Mouse (Mus musculus): ENCODE measurements around the gene Tarsl2. TPM values are rescaled to one million over a fixed set of nuclear protein-coding genes. Genes with fewer than 3 reads are reported as not detected.

The Tarsl2 gene
- polyA plus RNA-seq, 1 experiment: 3.3 TPM

DNA sequence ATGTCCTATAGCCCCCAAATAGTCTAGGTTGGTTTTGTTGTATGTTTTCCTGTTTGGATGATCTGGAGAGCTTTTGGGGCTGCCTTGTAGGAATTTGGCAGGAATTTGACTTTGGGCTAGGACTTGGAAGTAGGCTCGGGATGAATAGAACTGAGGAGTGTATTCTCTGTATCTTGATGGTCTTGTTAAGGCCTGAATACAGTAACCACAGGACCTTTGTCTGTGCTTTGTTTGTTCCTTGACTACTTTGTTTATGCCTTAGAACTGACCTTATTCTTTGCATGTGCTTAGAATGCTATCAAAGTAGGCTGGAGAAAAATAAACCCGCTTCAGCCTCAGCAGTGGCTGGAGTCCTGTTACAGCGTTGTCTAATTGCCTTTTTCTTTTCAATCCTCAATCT is 65.6 kb downstream of the Tarsl2 start:
- TF ChIP-seq POLR2AphosphoS2 (IDR thresholded peaks at IDR 0.05; ENCODE audit: insufficient read length, low read depth) (no peak), TCF3 (IDR thresholded peaks at IDR 0.05; ENCODE audit: insufficient read length, low read depth) (no peak), POLR2A (IDR thresholded peaks at IDR 0.05; ENCODE audit: insufficient read length, low read depth) (no peak), REST (IDR thresholded peaks at IDR 0.05; ENCODE audit: insufficient read depth, insufficient read length) (no peak), MYOD1 (IDR thresholded peaks at IDR 0.05; ENCODE audit: control insufficient read depth in 1 of 3, insufficient read length in 2 of 3, low read depth in 2 of 3) (no peak), MAX (IDR thresholded peaks at IDR 0.05; ENCODE audit: low read depth) (no peak)
- H3ac ChIP-seq (ENCODE audit: control insufficient read depth, insufficient read length): no peak overlapping the region
- no peak overlapping the region for H3K4me3 ChIP-seq
- H3K36me3 ChIP-seq (ENCODE audit: control insufficient read depth, insufficient read depth): no peaks in the 10 kb centered on the region
- H3K4me2 ChIP-seq (ENCODE audit: low read depth): no peak overlapping the region
- no peaks in the 10 kb centered on the region for H3K27me3 ChIP-seq (ENCODE audit: control insufficient read depth, insufficient read depth, insufficient read length)
- H3K79me2 ChIP-seq (ENCODE audit: control insufficient read depth, insufficient read depth): no peaks in the 10 kb centered on the region

DNA sequence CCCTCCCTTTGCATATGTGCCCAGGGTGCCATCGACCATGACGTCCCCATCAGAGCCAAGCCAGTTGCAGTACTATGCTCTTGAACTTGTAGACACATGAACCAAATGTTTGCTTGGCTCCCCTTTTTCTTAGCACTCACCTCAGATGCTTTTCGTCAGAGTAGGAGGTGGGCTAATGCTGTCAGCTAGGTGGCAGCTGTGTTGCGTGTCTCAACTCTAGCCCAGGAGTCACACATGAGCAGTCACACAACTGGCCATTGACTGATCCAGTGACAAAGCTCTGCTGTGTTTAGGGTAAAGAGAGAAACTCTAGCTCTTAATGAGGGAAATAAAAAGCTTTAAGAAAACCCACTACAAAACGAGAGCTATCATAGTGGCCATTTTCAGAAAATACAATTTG is 69.1 kb downstream of the Tarsl2 start:
- no peak for TF ChIP-seq POLR2A (IDR thresholded peaks at IDR 0.05; ENCODE audit: insufficient read length, low read depth)
- no peak for TF ChIP-seq CEBPB (IDR thresholded peaks at IDR 0.05; ENCODE audit: insufficient read depth, poor library complexity, severe bottlenecking)
- no peak for TF ChIP-seq MYOD1 (IDR thresholded peaks at IDR 0.05; ENCODE audit: control insufficient read depth in 1 of 3, insufficient read length in 2 of 3, low read depth in 2 of 3)
- no peak for TF ChIP-seq E2F4 (IDR thresholded peaks at IDR 0.05; ENCODE audit: insufficient read depth)
- TF ChIP-seq POLR2AphosphoS2 (IDR thresholded peaks at IDR 0.05; ENCODE audit: insufficient read length, low read depth): no peak
- no peak for TF ChIP-seq TCF12 (IDR thresholded peaks at IDR 0.05; ENCODE audit: insufficient read depth, poor library complexity, severe bottlenecking)
- no peak for TF ChIP-seq SRF (IDR thresholded peaks at IDR 0.05; ENCODE audit: control insufficient read depth, insufficient read length, low read depth)
- TF ChIP-seq MAX (IDR thresholded peaks at IDR 0.05; ENCODE audit: low read depth): no peak
- no peak for TF ChIP-seq MYOG (IDR thresholded peaks at IDR 0.05; ENCODE audit: control insufficient read depth in 1 of 3, insufficient read depth in 1 of 3, insufficient read length in 2 of 3, low read depth in 2 of 3)
- no peak for TF ChIP-seq REST (IDR thresholded peaks at IDR 0.05; ENCODE audit: insufficient read depth, insufficient read length)
- no peak for TF ChIP-seq USF1 (IDR thresholded peaks at IDR 0.05; ENCODE audit: low read depth)
- no peak for TF ChIP-seq TCF3 (IDR thresholded peaks at IDR 0.05; ENCODE audit: insufficient read length, low read depth)
- H3ac ChIP-seq (ENCODE audit: control insufficient read depth, insufficient read length): no peak overlapping the region
- H3K4me2 ChIP-seq (ENCODE audit: low read depth): no peak overlapping the region
- no peaks in the 10 kb centered on the region for H3K36me3 ChIP-seq (ENCODE audit: control insufficient read depth, insufficient read depth)
- no peak overlapping the region for H3K4me3 ChIP-seq
- no peaks in the 10 kb centered on the region for H3K79me2 ChIP-seq (ENCODE audit: control insufficient read depth, insufficient read depth)
- no peaks in the 10 kb centered on the region for H3K27me3 ChIP-seq (ENCODE audit: control insufficient read depth, insufficient read depth, insufficient read length)

DNA sequence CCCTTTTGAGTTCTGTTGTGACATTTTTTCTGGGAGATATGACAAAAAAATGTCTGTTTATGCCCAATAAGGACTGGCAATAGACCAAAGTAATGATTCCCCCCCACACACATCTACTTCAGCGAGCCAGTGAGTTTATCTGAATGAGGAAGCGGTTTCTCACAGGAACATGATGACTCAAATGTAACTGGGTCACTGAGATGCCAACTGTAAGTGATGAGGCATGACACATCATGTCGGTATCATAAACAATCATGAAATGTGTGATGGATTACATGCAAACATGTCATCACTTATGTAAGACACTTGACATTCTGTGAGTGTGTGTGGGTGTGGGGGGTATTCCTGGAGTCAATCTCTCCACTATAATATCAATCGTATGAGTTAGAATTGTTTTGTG is 69.6 kb downstream of the Tarsl2 start:
- H3K36me3 ChIP-seq (ENCODE audit: control insufficient read depth, insufficient read depth): no peaks in the 10 kb centered on the region
- no peak overlapping the region for H3ac ChIP-seq (ENCODE audit: control insufficient read depth, insufficient read length)
- no peaks in the 10 kb centered on the region for H3K27me3 ChIP-seq (ENCODE audit: control insufficient read depth, insufficient read depth, insufficient read length)
- H3K79me2 ChIP-seq (ENCODE audit: control insufficient read depth, insufficient read depth): no peaks in the 10 kb centered on the region
- H3K4me2 ChIP-seq (ENCODE audit: low read depth): no peak overlapping the region
- H3K4me3 ChIP-seq: no peak overlapping the region
- TF ChIP-seq CEBPB (IDR thresholded peaks at IDR 0.05; ENCODE audit: insufficient read depth, poor library complexity, severe bottlenecking): no peak
- no peak for TF ChIP-seq POLR2AphosphoS2 (IDR thresholded peaks at IDR 0.05; ENCODE audit: insufficient read length, low read depth)
- TF ChIP-seq E2F4 (IDR thresholded peaks at IDR 0.05; ENCODE audit: insufficient read depth): no peak
- TF ChIP-seq USF1 (IDR thresholded peaks at IDR 0.05; ENCODE audit: low read depth): no peak
- no peak for TF ChIP-seq SRF (IDR thresholded peaks at IDR 0.05; ENCODE audit: control insufficient read depth, insufficient read length, low read depth)
- no peak for TF ChIP-seq MYOG (IDR thresholded peaks at IDR 0.05; ENCODE audit: control insufficient read depth in 1 of 3, insufficient read depth in 1 of 3, insufficient read length in 2 of 3, low read depth in 2 of 3)
- no peak for TF ChIP-seq POLR2A (IDR thresholded peaks at IDR 0.05; ENCODE audit: insufficient read length, low read depth)
- no peak for TF ChIP-seq MYOD1 (IDR thresholded peaks at IDR 0.05; ENCODE audit: control insufficient read depth in 1 of 3, insufficient read length in 2 of 3, low read depth in 2 of 3)
- no peak for TF ChIP-seq TCF3 (IDR thresholded peaks at IDR 0.05; ENCODE audit: insufficient read length, low read depth)
- TF ChIP-seq TCF12 (IDR thresholded peaks at IDR 0.05; ENCODE audit: insufficient read depth, poor library complexity, severe bottlenecking): no peak
- TF ChIP-seq REST (IDR thresholded peaks at IDR 0.05; ENCODE audit: insufficient read depth, insufficient read length): no peak
- no peak for TF ChIP-seq MAX (IDR thresholded peaks at IDR 0.05; ENCODE audit: low read depth)

DNA sequence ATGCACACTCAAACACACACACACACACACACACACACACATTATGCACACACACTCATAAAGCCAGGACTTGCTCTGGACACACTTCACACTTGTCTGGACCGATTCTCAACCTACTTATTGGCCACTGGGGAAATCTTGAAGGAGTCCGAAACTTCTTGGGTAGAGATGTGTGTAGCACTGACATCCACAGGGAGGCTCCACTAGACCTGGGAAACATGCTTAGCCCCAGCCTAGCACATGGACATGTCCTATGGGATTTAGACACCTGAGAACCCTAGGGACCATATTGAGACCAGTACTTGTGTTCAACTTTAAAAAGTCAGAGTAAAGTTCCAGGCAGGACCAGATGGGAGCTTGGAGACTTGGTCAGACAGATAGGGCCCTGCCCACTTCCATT is 89.3 kb downstream of the Tarsl2 start:
- no peak overlapping the region for H3K4me2 ChIP-seq (ENCODE audit: low read depth)

DNA sequence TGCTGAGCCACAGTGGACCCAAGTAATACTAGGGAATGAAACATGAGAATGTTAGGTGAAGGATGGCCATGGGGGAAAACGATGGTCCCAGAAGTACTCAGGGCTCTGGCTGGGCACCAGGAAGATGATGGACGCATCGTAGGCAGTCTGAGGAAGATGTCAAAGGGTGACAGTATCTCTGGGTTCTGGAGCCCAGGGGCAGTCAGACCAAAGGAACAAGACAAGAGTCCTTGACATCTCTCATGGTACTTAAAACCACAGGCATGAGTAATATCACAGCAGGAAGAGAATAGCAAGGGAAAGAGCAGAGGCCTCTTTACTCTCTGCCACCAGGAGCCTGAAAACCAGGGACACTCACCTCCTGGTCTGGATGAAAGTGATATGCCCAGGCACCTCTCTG is 90.6 kb downstream of the Tarsl2 start:
- H3ac ChIP-seq (ENCODE audit: control insufficient read depth, insufficient read length): no peak overlapping the region
- no peaks in the 10 kb centered on the region for H3K36me3 ChIP-seq (ENCODE audit: control insufficient read depth, insufficient read depth)
- TF ChIP-seq REST (IDR thresholded peaks at IDR 0.05; ENCODE audit: insufficient read depth, insufficient read length): no peak
- no peak for TF ChIP-seq TCF3 (IDR thresholded peaks at IDR 0.05; ENCODE audit: insufficient read length, low read depth)
- no peak for TF ChIP-seq TCF12 (IDR thresholded peaks at IDR 0.05; ENCODE audit: insufficient read depth, poor library complexity, severe bottlenecking)
- TF ChIP-seq SRF (IDR thresholded peaks at IDR 0.05; ENCODE audit: control insufficient read depth, insufficient read length, low read depth): no peak
- no peak for TF ChIP-seq USF1 (IDR thresholded peaks at IDR 0.05; ENCODE audit: low read depth)
- TF ChIP-seq CEBPB (IDR thresholded peaks at IDR 0.05; ENCODE audit: insufficient read depth, poor library complexity, severe bottlenecking): no peak
- TF ChIP-seq MAX (IDR thresholded peaks at IDR 0.05; ENCODE audit: low read depth): no peak
- no peak for TF ChIP-seq E2F4 (IDR thresholded peaks at IDR 0.05; ENCODE audit: insufficient read depth)
- no peak for TF ChIP-seq POLR2A (IDR thresholded peaks at IDR 0.05; ENCODE audit: insufficient read length, low read depth)
- TF ChIP-seq MYOD1 (IDR thresholded peaks at IDR 0.05; ENCODE audit: control insufficient read depth in 1 of 3, insufficient read length in 2 of 3, low read depth in 2 of 3): no peak
- no peak for TF ChIP-seq POLR2AphosphoS2 (IDR thresholded peaks at IDR 0.05; ENCODE audit: insufficient read length, low read depth)
- no peak for TF ChIP-seq MYOG (IDR thresholded peaks at IDR 0.05; ENCODE audit: control insufficient read depth in 1 of 3, insufficient read depth in 1 of 3, insufficient read length in 2 of 3, low read depth in 2 of 3)
- H3K79me2 ChIP-seq (ENCODE audit: control insufficient read depth, insufficient read depth): no peaks in the 10 kb centered on the region
- no peak overlapping the region for H3K4me3 ChIP-seq
- H3K27me3 ChIP-seq (ENCODE audit: control insufficient read depth, insufficient read depth, insufficient read length): peaks cover 18% of the 10 kb centered on the region
- H3K4me2 ChIP-seq (ENCODE audit: low read depth): no peak overlapping the region

More for the DNA sequence above, 89.3 kb downstream of the Tarsl2 start:
- Histone ChIP-seq H3K4me3 (no peak overlapping the region), H3K27me3 (ENCODE audit: control insufficient read depth, insufficient read depth, insufficient read length) (peaks cover 21% of the 10 kb centered on the region), H3K79me2 (ENCODE audit: control insufficient read depth, insufficient read depth) (no peaks in the 10 kb centered on the region), H3K36me3 (ENCODE audit: control insufficient read depth, insufficient read depth) (no peaks in the 10 kb centered on the region), H3ac (ENCODE audit: control insufficient read depth, insufficient read length) (no peak overlapping the region)
- no peak for TF ChIP-seq MYOG (IDR thresholded peaks at IDR 0.05; ENCODE audit: control insufficient read depth in 1 of 3, insufficient read depth in 1 of 3, insufficient read length in 2 of 3, low read depth in 2 of 3)
- no peak for TF ChIP-seq MYOD1 (IDR thresholded peaks at IDR 0.05; ENCODE audit: control insufficient read depth in 1 of 3, insufficient read length in 2 of 3, low read depth in 2 of 3)
- TF ChIP-seq USF1 (IDR thresholded peaks at IDR 0.05; ENCODE audit: low read depth): no peak
